19 mouse cellular contexts compared by ENCODE assay signal in the genomic region with DNA sequence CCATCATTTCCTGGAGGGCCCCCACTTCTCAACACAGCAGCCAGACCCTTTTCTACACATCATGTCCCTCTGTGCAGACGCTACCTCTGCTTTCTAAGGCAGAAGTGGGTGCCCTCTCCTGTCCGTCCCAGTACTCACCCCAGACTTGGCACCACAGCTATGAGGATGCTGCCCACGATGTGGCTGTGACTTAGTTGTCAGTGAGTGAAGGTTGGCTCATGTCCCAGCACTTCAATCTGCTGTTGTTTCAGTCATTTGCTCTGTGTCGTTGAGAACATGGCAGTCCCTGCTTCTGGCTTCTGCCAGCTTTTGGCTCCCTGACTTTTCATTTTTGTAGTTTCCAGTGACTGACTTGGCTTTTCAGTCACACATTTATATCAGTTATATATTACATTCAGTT. TPM values are rescaled to one million over a fixed set of nuclear protein-coding genes. Genes with fewer than 3 reads are reported as not detected.
DNase-seq lines count a peak whose midpoint lies in the region; ATAC-seq and TF ChIP-seq lines count a peak whose summit lies in the region.
"Had no signal": no experiment of that assay in that cellular context is flagged by ENCODE, and none has a peak within 500 bp of the region (broad histone marks: within the 10 kb centered on the region; RNA-seq: fewer than 3 reads in every experiment).

No protein-coding gene starts in this region.

- H3K27me3 ChIP-seq in kidney, embryonic 14.5 days (ENCODE audit: control insufficient read depth, insufficient read depth, low read length), result no peaks in the 10 kb centered on the region
- no peaks in the 10 kb centered on the region for H3K27me3 ChIP-seq in midbrain, postnatal 0 days (ENCODE audit: insufficient read depth, low read length)
- H3K27me3 ChIP-seq: embryonic facial prominence, embryonic 13.5 days; neural tube, embryonic 15.5 days had no signal

- no peaks in the 10 kb centered on the region for H3K9me3 ChIP-seq in kidney, embryonic 14.5 days (ENCODE audit: control insufficient read depth, low read length)
- no peaks in the 10 kb centered on the region for H3K9me3 ChIP-seq in midbrain, postnatal 0 days (ENCODE audit: low read length)
- H3K9me3 ChIP-seq: embryonic facial prominence, embryonic 13.5 days; hindbrain, embryonic 10.5 days; neural tube, embryonic 15.5 days had no signal

- TF ChIP-seq CTCF in layer of hippocampus, adult 2 months (conservative IDR thresholded peaks at IDR 0.05), result no peak
- TF ChIP-seq CTCF in midbrain, postnatal 0 days (IDR thresholded peaks at IDR 0.05), result no peak

- peaks cover 31% of the 10 kb centered on the region; the same call in 1 of the 2 replicates for H3K36me3 ChIP-seq in kidney, embryonic 14.5 days (ENCODE audit: control insufficient read depth, insufficient read depth, low read length)
- H3K36me3 ChIP-seq in midbrain, postnatal 0 days (ENCODE audit: insufficient read depth, low read length), result peaks cover 38% of the 10 kb centered on the region

- H3K4me3 ChIP-seq in kidney, embryonic 14.5 days (ENCODE audit: low read length), result no peak overlapping the region
- H3K4me3 ChIP-seq in layer of hippocampus, adult 2 months, result no peak overlapping the region
- no peak overlapping the region for H3K4me3 ChIP-seq in midbrain, postnatal 0 days (ENCODE audit: low read depth, low read length)
- H3K4me3 ChIP-seq: embryonic facial prominence, embryonic 13.5 days; hindbrain, embryonic 10.5 days; neural tube, embryonic 15.5 days had no signal

- H3K4me2 ChIP-seq in kidney, embryonic 14.5 days (replicated peaks; ENCODE audit: low read depth, low read length), result no peak overlapping the region
- no peak overlapping the region for H3K4me2 ChIP-seq in midbrain, postnatal 0 days (ENCODE audit: low read depth, low read length, poor library complexity, severe bottlenecking)
- H3K4me2 ChIP-seq: embryonic facial prominence, embryonic 13.5 days; neural tube, embryonic 15.5 days had no signal

- H3K4me1 ChIP-seq in kidney, embryonic 14.5 days (ENCODE audit: control insufficient read depth, insufficient read depth, low read length), result no peaks in the 10 kb centered on the region
- H3K4me1 ChIP-seq in midbrain, postnatal 0 days (ENCODE audit: insufficient read depth, low read length), result no peaks in the 10 kb centered on the region
- H3K4me1 ChIP-seq: embryonic facial prominence, embryonic 13.5 days; hindbrain, embryonic 10.5 days; neural tube, embryonic 15.5 days had no signal

- H3K9ac ChIP-seq in kidney, embryonic 14.5 days (ENCODE audit: low read depth, low read length), result no peak overlapping the region
- no peak overlapping the region for H3K9ac ChIP-seq in midbrain, postnatal 0 days (replicated peaks; ENCODE audit: low read length, poor library complexity, severe bottlenecking)
- H3K9ac ChIP-seq: embryonic facial prominence, embryonic 13.5 days; liver, embryonic 14.5 days; neural tube, embryonic 15.5 days had no signal

- H3K27ac ChIP-seq in kidney, embryonic 14.5 days (ENCODE audit: low read depth, low read length), result no peak overlapping the region
- no peak overlapping the region for H3K27ac ChIP-seq in layer of hippocampus, adult 2 months
- H3K27ac ChIP-seq in midbrain, postnatal 0 days (ENCODE audit: low read depth, low read length), result no peak overlapping the region
- H3K27ac ChIP-seq: embryonic facial prominence, embryonic 13.5 days; hindbrain, embryonic 10.5 days; liver, embryonic 14.5 days; neural tube, embryonic 15.5 days had no signal

- ATAC-seq in kidney, embryonic 14.5 days (ENCODE audit: low FRiP score, low TSS enrichment), result no peak
- ATAC-seq in midbrain, postnatal 0 days (ENCODE audit: low FRiP score), result no peak

- WGBS in kidney, embryonic 14.5 days, result 85% methylated on average over 4 of the region's 4 CpGs
- 88% methylated on average over 4 of the region's 4 CpGs for WGBS in midbrain, postnatal 0 days

- DNase-seq in kidney, postnatal 10 days, result peak; percentile 3
- DNase-seq in spleen, postnatal 4 days (ENCODE audit: low spot score in 2 of 2), result peak; percentile 8 to 44
- no peak for DNase-seq in spleen, adult 12 weeks (ENCODE audit: low spot score)
- DNase-seq in layer of hippocampus, adult 2 months (ENCODE audit: low spot score in 2 of 2), result peak; percentile 78 to 90
- DNase-seq in telencephalon, adult 2 months (ENCODE audit: low read depth, low spot score), result peak; percentile 78
- DNase-seq in thymus, postnatal 14 days, result no peak
- DNase-seq in midbrain, postnatal 0 days (ENCODE audit: low spot score), result no peak
- DNase-seq: adrenal gland, adult 2 months; cerebellum, postnatal 25 days; kidney, adult 18-20 months; lung, postnatal 4 days had no signal

RNA-seq across cellular contexts. Expression of a gene that starts 14.6 kb away (rescaled TPM):
- polyA plus RNA-seq in kidney, embryonic 14.5 days (2014; fragmentation: Nextera tagmentation; extraction: Ambion mirVana), result 3.8 and 4.0 TPM in 2 replicates
- 10 to 100 TPM in 1 of 2 experiments, 1 to 10 TPM in 1; 7.8 to 11.3 TPM for total RNA-seq in layer of hippocampus, adult 2 months (2021)
- total RNA-seq in midbrain, postnatal 0 days (2014; rRNA removed), result 0.99 and 5.1 TPM in 2 replicates
- polyA plus RNA-seq in midbrain, postnatal 0 days (2015; fragmentation: Nextera tagmentation; extraction: Ambion mirVana), result 0.98 and 3.1 TPM in 2 replicates

RNA-seq across cellular contexts. Expression of a gene that starts 14.6 kb away (rescaled TPM):
- polyA plus RNA-seq in kidney, embryonic 14.5 days (2014; fragmentation: Nextera tagmentation; extraction: Ambion mirVana), result not detected in 2 replicates
- total RNA-seq in layer of hippocampus, adult 2 months (2021), result 1 to 10 TPM in 1 of 2 experiments, not detected in 1; 1.3 TPM
- total RNA-seq in midbrain, postnatal 0 days (2014; rRNA removed), result not detected in 2 replicates
- polyA plus RNA-seq in midbrain, postnatal 0 days (2015; fragmentation: Nextera tagmentation; extraction: Ambion mirVana), result not detected in 2 replicates
- total RNA-seq: heart, adult 8-10 months; monocyte, adult 5-6 weeks had no signal
- polyA plus RNA-seq: adrenal gland, adult 2 months; embryonic facial prominence, embryonic 13.5 days; neural tube, embryonic 15.5 days; stomach, embryonic 14.5 days had no signal

RNA-seq across cellular contexts. Expression of a gene that starts 14.9 kb away (rescaled TPM):
- 70.0 and 96.9 TPM in 2 replicates for polyA plus RNA-seq in kidney, embryonic 14.5 days (2014; fragmentation: Nextera tagmentation; extraction: Ambion mirVana)
- total RNA-seq in layer of hippocampus, adult 2 months (2021), result 10 to 100 TPM; 53.9 to 69.1 TPM
- total RNA-seq in midbrain, postnatal 0 days (2014; rRNA removed), result 38.4 and 45.2 TPM in 2 replicates
- 42.9 and 58.9 TPM in 2 replicates for polyA plus RNA-seq in midbrain, postnatal 0 days (2015; fragmentation: Nextera tagmentation; extraction: Ambion mirVana)

RNA-seq across cellular contexts. Expression of a gene that starts 45.9 kb away (rescaled TPM):
- 5.2 and 8.2 TPM in 2 replicates for polyA plus RNA-seq in kidney, embryonic 14.5 days (2014; fragmentation: Nextera tagmentation; extraction: Ambion mirVana)
- total RNA-seq in layer of hippocampus, adult 2 months (2021), result 1 to 10 TPM; 5.6 to 5.9 TPM
- total RNA-seq in midbrain, postnatal 0 days (2014; rRNA removed), result 4.0 and 4.8 TPM in 2 replicates
- polyA plus RNA-seq in midbrain, postnatal 0 days (2015; fragmentation: Nextera tagmentation; extraction: Ambion mirVana), result 8.7 and 9.1 TPM in 2 replicates
- polyA plus RNA-seq: adrenal gland, adult 2 months had no signal

Comparison
In these comparisons a context has a peak if more than half of its experiments do, and no peak if none do; other contexts are left out.
1. DNase-seq: peak in kidney, postnatal 10 days (single experiment), spleen, postnatal 4 days (2 of 2), layer of hippocampus, adult 2 months (2 of 2) and telencephalon, adult 2 months (single experiment); none in spleen, adult 12 weeks (single experiment), thymus, postnatal 14 days (single experiment) and midbrain, postnatal 0 days (single experiment).